Mouse (Mus musculus): ENCODE results near the gene Fbxw9. TPM values are rescaled to one million over a fixed set of nuclear protein-coding genes. Genes with fewer than 3 reads are reported as not detected.
"Not testable (repeated sequence)": the region's sequence is repeated elsewhere in the genome, so short reads cannot be mapped to it uniquely, and the experiment has no call there.

The Fbxw9 gene
- polyA plus RNA-seq, 1 experiment = 59.4 TPM

DNA sequence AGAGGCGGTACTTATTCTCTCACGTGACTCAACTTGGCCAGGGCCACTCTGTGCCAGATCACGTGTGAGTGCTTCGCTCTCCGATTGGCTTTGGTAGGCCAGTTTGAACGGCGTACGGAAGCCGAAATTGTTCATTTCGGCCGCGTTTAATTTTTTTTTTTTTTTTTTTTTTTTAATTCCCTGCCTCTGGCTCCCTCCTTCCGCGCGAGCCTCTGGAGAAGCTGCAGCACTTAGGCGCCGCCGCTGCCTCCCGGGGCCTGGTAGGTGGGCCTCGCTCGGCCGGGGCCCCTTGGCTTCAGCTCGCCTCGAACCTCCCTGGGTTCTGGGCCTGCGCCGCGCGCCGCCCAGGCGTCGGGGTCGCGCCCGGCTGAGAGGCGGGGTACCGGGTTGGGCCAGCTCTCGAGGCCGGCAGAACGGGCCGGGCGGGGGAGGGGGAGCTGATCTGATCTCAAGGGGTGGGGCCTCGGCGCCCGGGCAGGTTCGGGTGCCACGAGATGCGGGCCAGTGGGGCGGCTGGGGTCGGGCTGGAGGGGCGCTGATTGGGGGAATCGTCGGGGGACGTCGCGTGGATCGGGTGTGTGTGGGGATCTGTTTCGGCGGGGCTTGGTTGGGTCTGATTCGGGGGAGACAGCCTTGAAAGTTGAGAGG, 23.0 kb upstream of the Fbxw9 start, which contains the start of gene Tnpo2:
Tnpo2 (plus strand) TSS at position 198 of the 648 bp plus-strand sequence.
- no peak for DNase-seq (ENCODE audit: low read depth)

DNA sequence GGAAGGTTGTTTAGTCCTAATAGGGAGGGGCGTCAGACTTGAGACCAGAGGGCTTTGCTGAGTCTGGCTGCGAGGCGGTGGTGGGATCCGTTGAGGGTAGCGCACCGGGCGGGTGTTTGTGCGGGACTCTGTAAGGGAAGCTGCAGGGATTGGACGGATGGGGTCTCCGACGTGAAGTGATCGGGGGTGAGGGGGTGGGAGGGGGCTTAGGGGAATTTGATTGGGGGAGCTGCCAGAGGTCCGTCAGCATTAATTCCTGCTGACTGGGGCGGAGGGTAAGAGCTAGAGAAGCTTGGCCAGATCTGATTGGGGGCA, 22.5 kb upstream of the Fbxw9 start:
- no peak for DNase-seq (ENCODE audit: low read depth)

DNA sequence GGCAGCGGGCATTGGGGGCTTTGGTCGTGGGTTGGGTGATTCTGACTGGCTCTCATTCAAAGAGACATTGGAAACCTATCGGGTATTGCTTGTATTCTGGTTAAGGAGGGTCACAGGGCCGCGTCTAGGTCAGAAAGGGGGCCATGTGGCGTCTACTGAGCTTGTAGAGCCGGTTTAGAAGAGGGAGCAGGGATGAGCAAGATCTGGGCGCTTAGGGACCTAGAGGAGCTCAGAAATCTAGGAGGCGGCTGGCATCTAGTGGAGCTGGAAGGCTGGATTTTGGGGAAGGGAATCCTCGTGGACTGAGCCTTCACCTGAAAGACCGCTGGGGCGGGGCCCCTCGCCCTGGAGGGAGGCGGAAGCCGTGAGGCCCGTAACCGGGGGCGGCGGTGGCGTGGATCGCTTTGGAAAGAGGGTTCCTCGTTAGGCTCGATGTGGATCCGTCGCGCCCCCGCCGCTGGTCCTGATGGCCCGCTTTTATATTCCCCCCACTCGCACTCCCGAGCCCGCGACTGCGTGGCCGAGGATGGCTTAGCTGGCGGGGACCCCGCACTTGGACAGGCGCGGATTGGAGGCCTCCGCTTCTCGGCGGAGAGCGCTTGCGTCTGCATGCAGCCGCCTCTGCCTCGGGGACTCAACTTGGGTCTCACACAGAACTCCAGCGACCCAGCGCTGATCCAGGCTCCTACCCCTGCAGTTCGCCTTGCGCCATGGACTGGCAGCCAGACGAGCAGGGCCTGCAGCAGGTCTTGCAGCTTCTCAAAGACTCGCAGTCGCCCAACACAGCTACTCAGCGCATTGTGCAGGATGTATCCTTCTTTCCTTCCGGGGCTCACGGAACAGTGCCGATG, 21.9 kb upstream of the Fbxw9 start:
- no peak for DNase-seq (ENCODE audit: low read depth)

DNA sequence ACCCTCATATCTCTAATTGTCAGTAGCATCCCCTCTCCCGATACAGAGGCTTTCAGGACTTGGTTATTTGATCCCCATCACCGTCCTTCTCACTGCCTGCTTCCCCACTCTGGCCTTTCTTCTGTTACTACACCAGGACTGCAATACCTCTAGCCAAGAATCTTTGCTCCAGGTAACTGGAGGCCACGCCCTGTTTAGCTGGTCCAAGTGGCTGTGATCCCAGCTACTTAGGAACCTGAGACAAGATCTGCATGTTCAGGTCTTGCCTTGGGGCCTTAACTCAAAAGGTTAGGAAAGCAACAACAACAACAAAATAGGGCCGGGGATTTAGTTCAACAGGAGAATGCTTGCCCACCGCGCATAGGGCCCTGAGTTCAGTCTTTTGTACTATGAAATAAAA, 16.2 kb upstream of the Fbxw9 start:
- DNase-seq (ENCODE audit: low read depth) = peak; percentile 90

DNA sequence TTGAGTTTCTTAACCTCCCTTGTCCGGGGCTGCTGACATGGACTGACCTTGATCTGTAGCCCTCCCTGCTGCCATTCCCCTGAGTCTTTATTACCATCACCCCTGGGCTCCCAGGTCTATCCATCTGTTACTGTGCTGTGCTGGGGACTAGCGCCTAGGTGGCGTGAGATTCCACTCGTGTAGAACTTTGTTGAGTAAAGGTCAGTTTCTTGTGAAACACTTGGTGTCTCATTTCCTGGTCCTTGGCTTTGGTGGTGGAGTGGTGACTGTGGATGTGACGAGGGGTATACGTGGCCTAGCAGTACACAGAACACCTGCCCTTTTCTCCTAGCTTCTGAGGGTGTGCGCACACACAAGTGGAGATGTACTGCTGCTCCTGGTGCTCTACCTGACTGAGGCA, 2.5 kb upstream of the Fbxw9 start:
- DNase-seq (ENCODE audit: low read depth) = no peak

DNA sequence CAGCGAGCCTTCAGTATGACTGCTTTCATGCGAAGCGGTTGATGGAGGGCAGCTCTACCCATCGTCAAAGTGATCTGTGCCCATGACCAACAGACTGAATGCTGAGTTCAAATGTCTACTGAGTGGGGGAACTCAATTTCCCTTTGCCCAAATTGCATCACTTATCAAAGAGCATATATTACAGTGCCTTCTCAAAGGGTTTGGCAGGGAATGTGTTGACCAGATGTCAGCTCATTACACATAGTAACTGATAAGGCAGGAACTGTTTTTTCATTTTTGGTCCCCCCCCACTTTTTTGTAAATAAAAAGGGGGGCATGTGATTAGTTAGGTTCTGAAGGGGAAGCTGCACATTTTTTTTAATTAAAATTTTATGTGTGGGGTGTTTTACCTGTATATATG, 2.7 kb downstream of the Fbxw9 start:
- no peak for DNase-seq (ENCODE audit: low read depth)

DNA sequence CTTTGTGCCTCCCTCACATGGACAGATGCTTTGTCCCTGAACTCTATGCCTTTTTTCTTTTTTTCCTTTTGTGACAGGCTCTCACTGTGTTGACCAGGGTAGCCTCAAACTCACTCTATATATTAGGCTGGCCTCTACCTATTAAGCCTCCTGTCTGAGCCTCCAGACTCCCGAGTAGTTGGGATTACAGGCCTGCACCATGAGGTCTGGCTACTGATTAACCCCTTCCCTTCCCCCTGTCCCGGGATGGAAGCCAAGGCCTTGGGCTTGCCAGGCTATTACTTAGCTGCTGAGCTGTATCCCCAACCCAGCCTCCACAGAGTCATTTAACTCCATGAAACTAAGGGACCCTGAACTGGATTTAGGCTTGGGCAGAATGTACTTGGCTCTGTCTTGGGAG, 5.4 kb downstream of the Fbxw9 start:
- no peak for DNase-seq (ENCODE audit: low read depth)

DNA sequence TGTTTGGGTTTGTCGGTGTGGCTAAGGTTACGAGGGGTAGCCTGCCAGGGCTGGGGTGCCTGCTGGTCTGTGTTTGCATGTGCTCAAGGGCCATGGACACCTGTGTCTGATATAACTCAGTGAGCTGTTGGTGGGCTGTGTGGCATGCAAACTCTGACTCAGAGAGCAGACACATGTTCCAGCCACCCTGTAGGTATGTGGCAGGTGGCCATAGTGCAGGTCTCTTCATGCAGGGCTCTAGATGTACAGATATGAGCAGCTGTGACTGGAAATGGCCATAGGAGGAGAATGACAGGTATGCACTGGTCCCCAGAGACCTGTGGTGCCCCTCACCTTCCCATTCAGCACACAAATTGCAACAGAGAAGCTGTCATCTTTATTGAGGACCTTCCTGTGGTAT, 7.3 kb downstream of the Fbxw9 start:
- DNase-seq (ENCODE audit: low read depth) = peak; percentile 64

DNA sequence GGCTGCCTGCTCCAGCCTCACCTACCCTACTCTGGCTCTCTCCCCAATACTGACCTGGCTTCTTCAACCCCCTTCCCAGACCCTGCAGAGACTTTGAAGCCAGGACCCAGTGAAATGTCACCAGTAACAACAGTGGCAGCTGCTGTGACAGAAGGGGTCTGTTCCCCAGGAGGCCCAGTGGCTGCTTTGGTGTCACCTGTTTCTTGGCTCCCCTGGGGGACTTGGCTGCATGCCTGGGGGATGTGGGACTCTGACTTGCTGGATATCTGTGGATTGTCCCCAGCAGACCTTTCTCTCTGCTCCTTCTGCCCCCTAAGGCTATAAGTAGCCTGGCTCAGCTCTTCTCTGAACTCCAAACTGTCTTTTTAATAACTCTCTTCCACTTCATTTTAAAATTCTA, 8.1 kb downstream of the Fbxw9 start, which contains the start of gene Gm5741:
Gm5741 (minus strand) TSS at position 1 of the 400 bp plus-strand sequence.
- DNase-seq (ENCODE audit: low read depth) = no peak

DNA sequence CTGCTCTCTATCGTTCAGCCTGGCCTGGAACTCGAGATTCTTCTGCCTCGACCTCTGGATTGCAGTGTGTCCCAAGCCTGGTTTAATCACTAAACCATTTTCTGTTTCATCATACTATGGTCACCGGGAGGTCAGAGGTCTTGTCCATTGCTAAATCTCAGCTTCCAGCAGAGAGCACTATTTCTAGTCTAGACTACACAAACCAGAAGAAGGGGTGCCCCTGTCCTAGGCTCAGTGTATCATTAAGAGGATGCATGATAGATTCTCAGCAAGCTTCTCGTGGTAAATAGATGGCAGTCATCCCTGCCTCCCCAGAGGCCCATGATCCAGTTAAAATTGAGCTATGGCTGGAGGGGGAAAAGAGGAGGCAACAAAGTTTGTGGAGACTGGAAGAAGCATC, 11.2 kb downstream of the Fbxw9 start:
- no peak for DNase-seq (ENCODE audit: low read depth)

DNA sequence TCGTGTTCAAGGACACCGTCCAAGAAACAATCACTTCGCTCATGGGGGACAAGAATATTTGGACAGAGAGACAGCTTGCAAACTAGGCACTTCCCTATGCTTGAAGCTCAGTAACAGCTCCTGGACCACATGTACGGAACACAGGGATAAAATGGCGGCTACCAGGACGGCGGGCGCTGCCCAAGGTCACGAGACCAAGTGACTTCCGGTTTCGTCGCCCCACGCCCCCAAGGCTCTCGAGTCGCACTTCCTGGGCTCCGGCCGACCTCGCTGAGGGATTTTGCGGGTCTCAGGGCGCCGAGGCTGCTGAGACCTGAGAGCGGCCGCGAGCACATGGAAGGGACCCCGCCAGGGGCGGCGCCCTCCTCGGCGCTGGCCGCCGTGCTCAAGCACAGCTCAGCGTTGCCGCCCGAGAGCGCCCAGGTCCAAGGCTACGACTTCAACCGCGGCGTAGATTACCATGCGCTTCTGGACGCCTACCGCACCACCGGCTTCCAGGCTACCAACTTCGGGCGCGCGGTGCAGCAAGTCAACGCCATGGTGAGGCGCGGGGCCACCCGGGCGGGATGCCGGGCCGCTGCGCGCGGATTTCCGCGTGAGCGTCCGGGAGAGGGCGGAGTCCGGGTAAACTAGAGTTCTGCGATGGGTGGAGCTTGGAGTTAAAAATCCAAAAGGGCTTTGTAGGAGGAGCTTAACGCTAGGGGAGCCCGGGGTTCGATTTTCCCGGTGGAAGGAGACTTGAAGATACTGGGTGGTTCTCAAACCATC, 11.8 kb downstream of the Fbxw9 start, which contains the start of gene Dhps:
Dhps (plus strand) TSS at position 244 of the 768 bp plus-strand sequence.
- no peak for DNase-seq (ENCODE audit: low read depth)

DNA sequence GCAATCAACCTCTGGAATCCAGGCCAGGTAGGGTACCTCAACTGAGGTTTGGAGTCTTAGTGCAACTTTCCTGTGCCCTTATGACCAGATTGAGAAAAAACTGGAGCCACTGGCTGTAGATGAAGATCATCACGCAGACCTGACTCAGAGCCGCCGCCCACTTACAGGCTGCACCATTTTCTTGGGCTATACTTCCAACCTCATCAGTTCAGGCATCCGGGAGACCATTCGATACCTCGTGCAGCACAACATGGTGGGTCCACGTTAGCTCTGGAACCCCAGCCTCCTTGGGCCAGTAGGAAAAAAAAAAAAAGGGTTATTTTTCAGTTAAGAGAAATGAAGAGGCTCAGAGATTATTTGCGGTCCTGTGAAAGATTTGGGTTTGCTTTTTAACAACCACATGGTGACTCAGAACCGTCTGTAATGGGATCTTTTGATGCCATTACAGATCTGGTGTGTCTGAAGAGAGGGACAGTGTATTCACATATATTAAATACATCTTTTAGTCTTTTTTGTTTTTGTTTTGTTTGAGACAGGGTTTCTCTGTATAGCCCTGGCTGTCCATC, 12.6 kb downstream of the Fbxw9 start:
- no peak for DNase-seq (ENCODE audit: low read depth)

DNA sequence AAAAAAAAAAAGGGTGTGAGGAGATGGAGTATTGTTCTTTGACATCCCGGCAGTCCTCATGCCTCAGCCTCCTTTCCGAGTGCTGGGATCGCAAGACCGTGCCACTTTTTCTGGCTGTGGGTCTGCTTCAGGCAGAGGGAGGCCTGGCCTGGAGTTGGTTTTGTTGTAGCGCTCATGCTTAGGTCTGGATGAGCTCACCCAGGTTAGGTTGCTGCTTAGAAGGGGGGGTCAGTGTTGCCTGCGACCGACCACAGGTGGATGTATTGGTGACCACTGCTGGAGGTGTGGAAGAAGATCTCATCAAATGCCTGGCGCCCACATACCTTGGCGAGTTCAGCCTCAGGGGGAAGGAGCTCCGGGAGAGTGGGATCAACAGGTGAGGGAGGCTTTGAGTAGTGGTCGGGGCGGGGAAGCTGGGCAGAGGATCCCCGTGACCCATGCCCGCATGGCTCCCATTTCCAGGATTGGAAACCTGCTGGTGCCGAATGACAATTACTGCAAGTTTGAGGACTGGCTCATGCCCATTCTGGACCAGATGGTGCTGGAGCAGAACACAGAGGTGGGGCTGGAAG, 13.3 kb downstream of the Fbxw9 start:
- DNase-seq (ENCODE audit: low read depth) = no peak

DNA sequence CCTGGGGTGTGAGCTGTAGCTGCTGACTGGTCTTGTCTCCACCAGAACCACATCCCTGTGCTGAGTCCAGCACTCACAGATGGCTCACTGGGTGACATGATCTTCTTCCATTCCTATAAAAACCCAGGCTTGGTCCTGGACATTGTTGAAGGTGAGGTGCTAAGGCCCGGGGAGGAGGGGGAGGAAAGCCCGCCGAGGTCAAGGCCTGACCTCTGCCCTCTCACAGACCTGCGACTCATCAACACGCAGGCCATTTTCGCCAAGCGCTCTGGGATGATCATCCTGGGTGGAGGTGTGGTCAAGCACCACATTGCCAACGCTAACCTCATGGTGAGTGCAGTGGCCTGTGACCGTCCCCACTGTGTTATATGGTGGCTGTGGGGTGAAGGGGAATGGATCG, 14.3 kb downstream of the Fbxw9 start:
- no peak for DNase-seq (ENCODE audit: low read depth)

DNA sequence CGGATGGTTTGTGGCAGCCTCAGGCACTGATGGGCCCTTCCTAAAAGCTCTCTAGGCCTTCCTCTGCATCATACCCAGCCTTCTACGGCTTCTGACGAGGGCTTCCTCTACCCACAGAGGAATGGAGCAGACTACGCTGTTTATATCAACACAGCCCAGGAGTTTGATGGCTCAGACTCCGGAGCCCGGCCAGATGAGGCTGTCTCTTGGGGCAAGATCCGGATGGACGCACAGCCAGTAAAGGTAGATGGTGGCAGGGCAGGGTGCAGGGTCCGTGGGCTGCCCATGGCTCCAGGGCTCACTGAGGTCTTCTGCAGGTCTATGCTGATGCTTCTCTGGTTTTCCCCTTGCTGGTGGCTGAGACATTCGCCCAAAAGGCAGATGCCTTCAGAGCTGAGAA, 14.8 kb downstream of the Fbxw9 start:
- no peak for DNase-seq (ENCODE audit: low read depth)

DNA sequence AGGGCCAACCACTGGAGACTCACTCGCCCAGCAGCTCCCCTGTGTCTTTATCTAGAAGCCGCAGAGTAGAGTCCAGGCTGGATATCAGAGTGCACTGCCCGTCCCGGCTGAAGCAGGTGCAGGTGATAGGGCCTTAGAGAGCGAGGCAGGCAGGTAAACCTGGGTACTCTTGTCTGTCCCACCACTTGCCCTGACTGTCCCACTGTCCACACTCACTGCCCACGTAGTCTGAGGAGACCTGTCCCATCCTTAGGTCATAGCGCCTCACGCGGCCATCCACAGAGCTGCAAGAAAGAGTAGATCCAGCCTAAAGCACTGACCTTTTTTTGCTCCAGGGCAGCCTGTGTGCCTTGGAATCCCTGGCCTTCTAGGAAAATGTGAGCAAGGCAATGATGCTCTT, 16.1 kb downstream of the Fbxw9 start:
- DNase-seq (ENCODE audit: low read depth) = no peak

DNA sequence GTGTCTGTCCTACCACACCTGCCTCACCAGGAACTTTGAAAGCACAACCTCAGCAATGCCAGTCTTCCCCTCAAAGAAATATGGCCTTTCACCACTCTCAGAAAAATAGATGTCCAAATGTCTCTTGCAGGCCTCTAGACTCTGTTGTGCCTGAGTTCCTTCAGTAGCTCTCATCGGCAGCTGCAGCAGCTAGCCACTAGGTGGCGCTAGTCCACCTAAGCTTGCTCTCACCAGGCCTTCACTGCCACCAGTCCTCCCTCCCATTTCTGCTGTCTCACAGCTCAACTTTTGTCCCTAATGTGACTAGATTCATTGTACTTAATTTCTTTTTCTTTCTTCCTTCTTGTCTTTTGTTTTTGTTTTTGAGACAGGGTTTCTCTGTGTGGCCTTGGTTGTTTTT, 17.1 kb downstream of the Fbxw9 start:
- DNase-seq (ENCODE audit: low read depth) = no peak

DNA sequence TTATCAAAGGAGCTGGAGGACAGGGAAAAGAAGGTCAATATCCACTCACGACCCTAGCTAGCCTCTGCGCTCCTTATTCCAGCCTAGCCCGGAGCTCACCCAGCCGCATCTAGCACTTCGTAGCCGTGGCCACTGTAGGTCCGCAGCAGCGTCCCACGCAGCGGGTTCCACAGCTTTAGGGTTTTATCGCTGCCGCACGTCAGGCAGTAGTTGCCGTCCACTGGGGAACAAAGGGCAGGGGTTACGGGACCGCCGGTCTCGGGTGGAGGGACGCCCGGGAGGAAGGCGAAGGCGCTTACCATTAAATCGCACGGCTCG, 20.3 kb downstream of the Fbxw9 start:
- no peak for DNase-seq (ENCODE audit: low read depth)

DNA sequence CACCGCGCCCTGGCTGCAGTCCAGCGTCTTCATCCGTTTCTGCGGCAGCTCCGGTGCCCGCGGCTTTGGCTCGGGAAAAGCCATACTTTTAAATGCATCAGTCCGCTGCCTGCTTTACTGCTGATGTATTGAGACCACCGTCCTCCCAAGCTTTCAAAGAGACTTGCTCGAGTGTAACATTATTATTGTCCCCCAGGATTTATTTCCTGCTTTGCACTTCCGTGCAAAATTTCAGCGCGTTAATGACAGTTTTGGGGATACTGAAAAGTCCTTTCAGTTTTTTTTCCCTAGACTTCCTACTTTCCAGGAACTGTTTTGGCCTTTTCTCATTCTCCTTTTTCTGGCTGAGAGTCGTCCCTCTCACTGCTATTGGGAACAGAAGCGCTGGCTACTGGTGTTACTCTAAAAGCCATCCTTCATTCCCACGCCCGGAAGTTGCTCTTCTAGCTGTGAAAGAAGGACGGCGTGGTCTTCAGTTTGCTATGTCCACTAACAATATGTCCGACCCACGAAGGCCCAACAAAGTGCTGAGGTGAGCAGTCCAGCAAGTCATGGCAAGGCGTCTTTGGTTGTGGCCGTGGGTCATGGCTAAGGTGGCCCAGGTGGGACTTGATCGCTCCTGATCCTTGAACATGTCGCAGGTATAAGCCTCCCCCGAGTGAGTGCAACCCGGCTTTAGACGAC, 20.8 kb downstream of the Fbxw9 start, which contains the start of gene Wdr83os:
Wdr83os (plus strand) TSS at position 209 of the 684 bp plus-strand sequence.
- no peak for DNase-seq (ENCODE audit: low read depth)

DNA sequence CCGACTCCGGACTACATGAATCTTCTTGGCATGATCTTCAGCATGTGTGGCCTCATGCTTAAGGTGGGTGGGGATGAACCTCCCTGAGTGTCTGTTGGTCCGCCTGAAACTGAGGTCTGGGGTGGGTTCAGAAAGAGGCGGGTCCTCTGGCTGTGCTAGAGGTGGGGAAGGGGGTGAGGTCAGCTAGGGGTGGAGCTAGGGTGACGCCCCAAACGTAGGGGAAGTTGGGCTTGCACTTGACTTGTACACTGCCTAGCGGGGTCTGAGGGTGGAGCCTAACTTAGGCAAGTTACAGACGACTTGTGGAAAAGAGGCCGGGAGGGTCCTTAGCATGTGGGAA, 21.3 kb downstream of the Fbxw9 start, which contains the start of gene Wdr83:
Wdr83 (minus strand) TSS at position 91 of the 340 bp plus-strand sequence.
- no peak for DNase-seq (ENCODE audit: low read depth)

DNA sequence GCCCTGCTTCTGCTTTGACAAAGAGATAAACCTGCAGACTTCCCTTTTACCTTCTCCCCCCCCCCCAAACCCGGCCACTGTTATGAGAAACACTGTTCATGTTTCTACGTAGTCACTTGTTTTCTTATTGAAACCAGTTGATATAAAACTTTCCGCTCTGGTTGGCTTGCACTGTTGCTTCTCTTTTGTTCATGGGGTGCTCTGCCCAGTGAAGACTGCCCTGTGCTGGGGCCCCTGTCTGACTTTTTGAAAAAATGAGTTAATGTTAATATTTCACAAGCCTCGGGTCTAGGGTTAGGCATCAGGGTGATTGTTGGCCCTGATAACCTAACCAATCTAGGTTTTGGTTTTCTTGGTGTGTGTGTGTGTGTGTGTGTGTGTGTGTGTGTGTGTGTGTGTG, 22.3 kb downstream of the Fbxw9 start:
- not testable (repeated sequence) for DNase-seq (ENCODE audit: low read depth)
